Mouse (Mus musculus): Measurements from ENCODE around the gene 1700067P10Rik. TPM values are rescaled to one million over a fixed set of nuclear protein-coding genes. Genes with fewer than 3 reads are reported as not detected.

1700067P10Rik gene
- total and polyA plus RNA-seq, 3 experiments = not detected

DNA sequence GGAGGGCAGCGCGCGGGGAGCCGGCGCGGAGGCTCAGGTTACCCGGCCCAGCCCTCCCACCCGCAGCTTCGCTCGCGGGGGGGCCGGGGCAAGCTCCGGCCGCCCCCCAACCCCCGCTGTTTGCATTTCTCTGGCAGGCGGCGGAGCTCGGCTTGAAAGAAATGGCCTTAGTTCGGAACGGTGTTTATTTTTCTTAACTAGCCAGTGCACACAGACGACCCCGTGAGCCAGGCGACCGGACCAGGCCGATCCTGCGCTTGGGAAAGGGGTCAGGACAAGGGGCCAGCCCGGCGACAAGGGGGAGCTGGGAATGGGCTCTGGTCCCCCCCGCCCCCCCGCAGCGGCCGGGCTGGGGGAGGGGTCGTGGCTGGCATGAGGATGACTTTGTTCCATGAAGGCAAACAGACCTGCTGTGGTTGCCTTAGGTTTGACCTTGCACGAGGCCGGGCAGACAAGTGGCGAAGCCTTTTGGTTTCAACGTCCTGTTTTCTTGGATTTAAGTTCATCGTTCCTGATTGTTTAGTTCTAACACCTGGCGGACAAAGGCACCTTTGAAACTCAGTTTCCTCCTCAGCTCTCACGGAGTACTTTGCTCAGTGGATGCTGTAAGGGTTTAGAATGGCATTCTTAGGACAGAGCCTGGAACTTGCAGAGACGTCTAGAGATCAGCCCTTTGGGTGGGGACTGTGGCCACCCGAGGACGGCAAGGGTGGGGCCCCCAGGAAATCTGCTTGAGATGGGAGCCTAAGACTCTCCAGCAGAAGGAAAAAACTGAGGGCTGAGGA lies 8.8 kb downstream of the 1700067P10Rik start:
- no peak overlapping the region for H3K9ac ChIP-seq (ENCODE audit: low read depth, low read length)
- intact Hi-C loops (cut with DNase I) = loop anchor here (10.0 kb wide), 1 partner anchor 193 kb away; no protein-coding TSS in a partner anchor
- H3K27me3 ChIP-seq (ENCODE audit: control insufficient read depth, insufficient read depth, low read length) = peaks cover 9% of the 10 kb centered on the region

DNA sequence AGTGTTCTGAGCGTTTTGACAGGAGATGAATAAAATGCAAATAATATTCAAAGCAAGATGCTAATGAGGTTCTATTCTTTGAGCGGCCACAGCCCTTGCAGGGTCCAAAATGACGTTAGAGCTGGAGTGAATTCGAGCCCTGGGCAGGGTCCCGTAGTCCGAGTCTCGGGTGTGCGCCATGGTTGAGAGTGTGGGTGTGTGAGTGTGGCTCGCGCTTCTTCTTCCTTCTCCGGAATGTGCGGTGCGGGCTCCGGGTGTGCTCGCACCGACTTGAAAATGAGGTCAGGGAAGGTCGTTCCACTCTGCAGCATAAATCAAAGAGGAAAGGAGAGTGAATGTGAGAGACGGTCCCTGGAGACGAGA lies 9.4 kb downstream of the 1700067P10Rik start:
- Histone ChIP-seq H3K27ac (no peak overlapping the region), H3K27me3 (ENCODE audit: control insufficient read depth, insufficient read depth, low read length) (peaks cover 9% of the 10 kb centered on the region), H3K9ac (ENCODE audit: low read depth, low read length) (no peak overlapping the region), H3K4me1 (ENCODE audit: control insufficient read depth, insufficient read depth, low read length) (0 out of 2 replicates have a peak, but pooled peaks cover 2% of the 10 kb centered on the region), H3K4me3 (no peak overlapping the region), H3K79me2 (replicated peaks; ENCODE audit: control insufficient read depth, insufficient read depth, low read length) (no peaks in the 10 kb centered on the region), H3K36me3 (ENCODE audit: control insufficient read depth, insufficient read depth, low read length) (no peaks in the 10 kb centered on the region)
- intact Hi-C loops (cut with DNase I) = loop anchor here (10.0 kb wide), 1 partner anchor 194 kb away; no protein-coding TSS in a partner anchor
- 1% methylated on average over 19 of the region's 19 CpGs for WGBS
- DNase-seq = peak in 1 of 2 experiments; percentile 23
- no peak for TF ChIP-seq POLR2A (IDR thresholded peaks at IDR 0.05; ENCODE audit: insufficient read depth, low read depth, low read length)
- TF ChIP-seq EP300 (IDR thresholded peaks at IDR 0.05; ENCODE audit: insufficient read depth, low read depth, low read length) = no peak
- TF ChIP-seq CTCF (IDR thresholded peaks at IDR 0.05) = no peak

More for the DNA sequence above, 8.8 kb downstream of the 1700067P10Rik start:
- no peak for DNase-seq
- TF ChIP-seq EP300 (IDR thresholded peaks at IDR 0.05; ENCODE audit: insufficient read depth, low read depth, low read length) (no peak), POLR2A (IDR thresholded peaks at IDR 0.05; ENCODE audit: insufficient read depth, low read depth, low read length) (no peak), CTCF (IDR thresholded peaks at IDR 0.05) (no peak)
- Histone ChIP-seq H3K27ac (no peak overlapping the region), H3K4me1 (ENCODE audit: control insufficient read depth, insufficient read depth, low read length) (0 out of 2 replicates have a peak, but pooled peaks cover 2% of the 10 kb centered on the region), H3K79me2 (replicated peaks; ENCODE audit: control insufficient read depth, insufficient read depth, low read length) (no peaks in the 10 kb centered on the region), H3K36me3 (ENCODE audit: control insufficient read depth, insufficient read depth, low read length) (no peaks in the 10 kb centered on the region), H3K4me3 (peak overlapping the region; percentile 2; the same call in 1 of the 2 replicates)
- WGBS = 3% methylated on average over 32 of the region's 43 CpGs

DNA sequence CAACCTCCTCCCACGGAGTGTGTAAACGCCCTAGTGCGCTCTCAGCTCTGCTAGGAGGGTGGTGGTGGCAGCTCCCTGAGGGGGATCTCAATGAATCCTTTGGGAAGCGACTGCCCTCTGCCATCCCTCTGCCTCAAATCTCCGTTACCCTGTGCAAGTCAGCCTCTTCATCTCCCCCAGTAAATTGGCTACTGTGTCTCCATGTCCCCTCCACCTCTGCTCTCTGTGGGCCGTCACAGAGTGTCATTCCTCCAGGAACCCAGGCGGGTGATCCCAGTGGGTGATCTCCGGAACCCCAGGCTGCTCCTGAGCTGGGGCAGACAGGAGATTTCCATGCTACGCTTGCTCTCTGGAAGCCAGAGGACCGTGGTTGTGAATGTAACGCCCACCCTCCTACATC lies 10.2 kb downstream of the 1700067P10Rik start:
- Histone ChIP-seq H3K4me3 (no peak overlapping the region), H3K27ac (no peak overlapping the region), H3K9ac (ENCODE audit: low read depth, low read length) (no peak overlapping the region), H3K36me3 (ENCODE audit: control insufficient read depth, insufficient read depth, low read length) (no peaks in the 10 kb centered on the region), H3K79me2 (replicated peaks; ENCODE audit: control insufficient read depth, insufficient read depth, low read length) (no peaks in the 10 kb centered on the region), H3K4me1 (ENCODE audit: control insufficient read depth, insufficient read depth, low read length) (0 out of 2 replicates have a peak, but pooled peaks cover 2% of the 10 kb centered on the region), H3K27me3 (ENCODE audit: control insufficient read depth, insufficient read depth, low read length) (peaks cover 9% of the 10 kb centered on the region)
- WGBS = 21% methylated on average over 11 of the region's 11 CpGs
- intact Hi-C loops (cut with DNase I) = loop anchor here (10.0 kb wide), 1 partner anchor 195 kb away; no protein-coding TSS in a partner anchor
- DNase-seq = no peak
- no peak for TF ChIP-seq CTCF (IDR thresholded peaks at IDR 0.05)
- no peak for TF ChIP-seq POLR2A (IDR thresholded peaks at IDR 0.05; ENCODE audit: insufficient read depth, low read depth, low read length)
- TF ChIP-seq EP300 (IDR thresholded peaks at IDR 0.05; ENCODE audit: insufficient read depth, low read depth, low read length) = no peak

DNA sequence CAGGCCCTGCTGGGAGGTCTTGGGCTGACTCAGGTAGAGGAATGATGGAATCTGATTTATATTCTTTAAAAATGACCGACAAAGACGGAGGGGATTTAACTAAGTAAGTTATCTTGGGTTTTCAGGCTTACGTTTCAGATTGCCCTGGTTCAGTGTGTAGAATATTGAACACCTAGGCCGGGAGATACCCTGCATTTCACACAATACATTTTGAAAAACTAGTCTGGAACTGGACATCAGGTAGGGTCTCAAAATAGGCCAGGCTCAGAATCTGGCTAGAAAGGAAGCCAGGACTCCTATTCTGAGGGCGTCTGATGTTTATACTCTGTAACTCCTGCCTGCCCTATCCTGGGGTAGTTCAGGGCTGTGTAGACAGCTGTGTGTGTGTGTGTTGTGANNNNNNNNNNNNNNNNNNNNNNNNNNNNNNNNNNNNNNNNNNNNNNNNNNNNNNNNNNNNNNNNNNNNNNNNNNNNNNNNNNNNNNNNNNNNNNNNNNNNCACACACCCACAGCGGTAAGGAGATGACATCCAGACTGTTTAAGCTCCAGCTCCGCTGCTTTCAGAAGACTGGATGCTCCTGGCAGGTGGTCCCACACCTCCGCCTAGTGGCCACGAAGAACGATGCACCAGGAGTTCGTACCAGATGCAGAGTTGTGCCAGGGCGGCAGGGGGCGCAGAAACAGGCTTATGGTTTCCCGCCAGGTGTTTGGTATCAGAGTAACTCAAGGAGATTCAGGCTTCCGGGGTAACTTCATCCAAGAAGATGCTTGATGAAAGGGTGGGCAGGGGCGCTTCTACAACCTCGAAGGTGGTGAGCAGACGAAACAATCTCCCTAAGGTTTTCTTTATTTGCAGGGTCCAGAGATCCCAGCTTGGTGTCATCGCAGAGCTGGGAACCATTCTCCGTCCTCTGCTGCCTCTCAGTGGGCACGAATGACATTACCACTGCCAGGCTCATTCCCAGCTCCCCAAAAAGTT lies 11.6 kb downstream of the 1700067P10Rik start:
- TF ChIP-seq CTCF (IDR thresholded peaks at IDR 0.05) (peak; percentile 73), POLR2A (IDR thresholded peaks at IDR 0.05; ENCODE audit: insufficient read depth, low read depth, low read length) (no peak), EP300 (IDR thresholded peaks at IDR 0.05; ENCODE audit: insufficient read depth, low read depth, low read length) (peak; percentile 71)
- Histone ChIP-seq H3K4me3 (no peak overlapping the region), H3K27me3 (ENCODE audit: control insufficient read depth, insufficient read depth, low read length) (peaks cover 9% of the 10 kb centered on the region), H3K36me3 (ENCODE audit: control insufficient read depth, insufficient read depth, low read length) (no peaks in the 10 kb centered on the region), H3K79me2 (replicated peaks; ENCODE audit: control insufficient read depth, insufficient read depth, low read length) (no peaks in the 10 kb centered on the region), H3K27ac (no peak overlapping the region), H3K9ac (ENCODE audit: low read depth, low read length) (no peak overlapping the region), H3K4me1 (ENCODE audit: control insufficient read depth, insufficient read depth, low read length) (0 out of 2 replicates have a peak, but pooled peaks cover 2% of the 10 kb centered on the region)
- 15% methylated on average over 20 of the region's 21 CpGs for WGBS
- intact Hi-C loops (cut with DNase I) = loop anchor here (1.0 to 10.0 kb wide), 3 partner anchors 227 to 308 kb away; no protein-coding TSS in a partner anchor
- peak; percentile 84 to 85 for DNase-seq

DNA sequence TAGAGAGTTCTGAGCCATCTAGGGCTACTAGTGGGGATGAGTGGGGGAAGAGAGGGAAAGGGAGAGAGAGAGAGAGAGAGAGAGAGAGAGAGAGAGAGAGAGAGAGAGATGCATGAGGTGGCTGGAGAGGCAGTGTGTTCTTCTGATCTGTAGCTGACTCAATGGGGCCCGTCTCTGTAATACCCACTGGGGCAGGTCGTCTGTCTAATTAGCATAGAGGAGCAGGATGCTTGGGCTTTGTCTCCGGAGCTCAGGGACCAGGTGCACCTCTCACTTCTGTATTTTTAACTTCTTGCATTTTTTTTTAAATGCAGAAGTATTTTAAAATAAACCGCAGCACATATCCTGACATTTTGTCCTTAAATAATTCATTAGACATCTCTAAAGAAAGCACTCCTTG lies 18.2 kb downstream of the 1700067P10Rik start:
- WGBS = 57% methylated on average over 4 of the region's 4 CpGs
- Histone ChIP-seq H3K27me3 (ENCODE audit: control insufficient read depth, insufficient read depth, low read length) (no peaks in the 10 kb centered on the region), H3K4me3 (no peak overlapping the region), H3K27ac (no peak overlapping the region), H3K4me1 (ENCODE audit: control insufficient read depth, insufficient read depth, low read length) (no peaks in the 10 kb centered on the region), H3K9ac (ENCODE audit: low read depth, low read length) (no peak overlapping the region), H3K79me2 (replicated peaks; ENCODE audit: control insufficient read depth, insufficient read depth, low read length) (no peaks in the 10 kb centered on the region), H3K36me3 (ENCODE audit: control insufficient read depth, insufficient read depth, low read length) (no peaks in the 10 kb centered on the region)
- no peak for DNase-seq
- intact Hi-C loops (cut with DNase I) = loop anchor here (10.0 kb wide), 1 partner anchor 227 kb away; no protein-coding TSS in a partner anchor
- no peak for TF ChIP-seq CTCF (IDR thresholded peaks at IDR 0.05)
- no peak for TF ChIP-seq EP300 (IDR thresholded peaks at IDR 0.05; ENCODE audit: insufficient read depth, low read depth, low read length)
- TF ChIP-seq POLR2A (IDR thresholded peaks at IDR 0.05; ENCODE audit: insufficient read depth, low read depth, low read length) = no peak
